Mouse (Mus musculus): ENCODE data around the gene Dlg2. TPM values are rescaled to one million over a fixed set of nuclear protein-coding genes. Genes with fewer than 3 reads are reported as not detected.

The Dlg2 gene
- total RNA-seq, 2 experiments from 2014 or later: 0.25 to 0.54 TPM

GRCm38 (mm10) chr7:92492262-92492661 lies 2015.8 kb downstream of the Dlg2 start:
- ATAC-seq (replicated peaks; ENCODE audit: poor library complexity): no peak

- no peak for ATAC-seq (replicated peaks; ENCODE audit: poor library complexity)
These were observed 2017.0 kb downstream of the Dlg2 start for GRCm38 (mm10) chr7:92493521-92493920.

Other genes with a start within 250 kb of the Dlg2 start
- not detected in 2 replicates for gene Ccdc83, start 210.9 kb upstream of the Dlg2 start, total RNA-seq (2015)
- not detected in 2 replicates for gene Ccdc83, start 210.9 kb upstream of the Dlg2 start, total RNA-seq (2017)
- 0.10 TPM in 1 of 2 replicates, not detected in the other for gene Sytl2, start 174.4 kb upstream of the Dlg2 start, total RNA-seq (2015)
- 0.17 and 1.0 TPM in 2 replicates for gene Sytl2, start 174.4 kb upstream of the Dlg2 start, total RNA-seq (2017)
- not detected in 2 replicates for gene Ccdc89, start 50.1 kb upstream of the Dlg2 start, total RNA-seq (2015)
- 0.54 and 0.58 TPM in 2 replicates for gene Ccdc89, start 50.1 kb upstream of the Dlg2 start, total RNA-seq (2017)
- gene Crebzf, start 33.9 kb upstream of the Dlg2 start, total RNA-seq (2015): 104 and 106 TPM in 2 replicates
- 55.0 and 76.4 TPM in 2 replicates for gene Crebzf, start 33.9 kb upstream of the Dlg2 start, total RNA-seq (2017)
- 68.0 and 68.4 TPM in 2 replicates for gene Tmem126a, start 19.4 kb upstream of the Dlg2 start, total RNA-seq (2015)
- 28.2 and 42.1 TPM in 2 replicates for gene Tmem126a, start 19.4 kb upstream of the Dlg2 start, total RNA-seq (2017)
- gene Tmem126b, start 671 bp upstream of the Dlg2 start, total RNA-seq (2015): 9.3 and 12.1 TPM in 2 replicates
- gene Tmem126b, start 671 bp upstream of the Dlg2 start, total RNA-seq (2017): 11.3 and 12.8 TPM in 2 replicates